Mouse (Mus musculus): Measurements from ENCODE around the gene T2. TPM values are rescaled to one million over a fixed set of nuclear protein-coding genes. Genes with fewer than 3 reads are reported as not detected.

T2 gene
- polyA plus RNA-seq, 1 experiment: 0.81 TPM

GRCm38 (mm10) chr17:8447676-8448192 lies 91.9 kb downstream of the T2 start:
- H3K4me1 ChIP-seq (ENCODE audit: control insufficient read depth, insufficient read depth, low read length): no peaks in the 10 kb centered on the region
- no peaks in the 10 kb centered on the region for H3K36me3 ChIP-seq (ENCODE audit: control insufficient read depth, insufficient read depth, low read length, poor library complexity, severe bottlenecking)
- H3K27ac ChIP-seq (ENCODE audit: insufficient read depth, low read length): no peak overlapping the region
- TF ChIP-seq POLR2A (IDR thresholded peaks at IDR 0.05; ENCODE audit: insufficient read depth, low read length): no peak
- TF ChIP-seq EP300 (IDR thresholded peaks at IDR 0.05; ENCODE audit: insufficient read depth, low read depth, low read length): no peak
- no peak for TF ChIP-seq CTCF (IDR thresholded peaks at IDR 0.05; ENCODE audit: low read depth, low read length)
- no peak overlapping the region for H3K4me3 ChIP-seq (ENCODE audit: low read depth, low read length)
- no peak overlapping the region for H3K9ac ChIP-seq (ENCODE audit: low read depth, poor library complexity, severe bottlenecking)
- no peaks in the 10 kb centered on the region for H3K9me3 ChIP-seq (replicated peaks; ENCODE audit: control insufficient read depth, insufficient read depth, low read length, poor library complexity, severe bottlenecking)
- no peaks in the 10 kb centered on the region; the same call in 1 of the 2 replicates for H3K27me3 ChIP-seq (ENCODE audit: control insufficient read depth, insufficient read depth, low read length, poor library complexity, severe bottlenecking)

GRCm38 (mm10) chr17:8448324-8448723 lies 92.5 kb downstream of the T2 start:
- H3K9ac ChIP-seq (ENCODE audit: low read depth, poor library complexity, severe bottlenecking): no peak overlapping the region
- H3K4me3 ChIP-seq (ENCODE audit: low read depth, low read length): no peak overlapping the region
- TF ChIP-seq POLR2A (IDR thresholded peaks at IDR 0.05; ENCODE audit: insufficient read depth, low read length): no peak
- no peak for TF ChIP-seq CTCF (IDR thresholded peaks at IDR 0.05; ENCODE audit: low read depth, low read length)
- no peak for TF ChIP-seq EP300 (IDR thresholded peaks at IDR 0.05; ENCODE audit: insufficient read depth, low read depth, low read length)
- H3K9me3 ChIP-seq (replicated peaks; ENCODE audit: control insufficient read depth, insufficient read depth, low read length, poor library complexity, severe bottlenecking): no peaks in the 10 kb centered on the region
- no peaks in the 10 kb centered on the region; the same call in 1 of the 2 replicates for H3K27me3 ChIP-seq (ENCODE audit: control insufficient read depth, insufficient read depth, low read length, poor library complexity, severe bottlenecking)
- no peak overlapping the region for H3K27ac ChIP-seq (ENCODE audit: insufficient read depth, low read length)
- no peaks in the 10 kb centered on the region for H3K4me1 ChIP-seq (ENCODE audit: control insufficient read depth, insufficient read depth, low read length)
- H3K36me3 ChIP-seq (ENCODE audit: control insufficient read depth, insufficient read depth, low read length, poor library complexity, severe bottlenecking): no peaks in the 10 kb centered on the region

DNA sequence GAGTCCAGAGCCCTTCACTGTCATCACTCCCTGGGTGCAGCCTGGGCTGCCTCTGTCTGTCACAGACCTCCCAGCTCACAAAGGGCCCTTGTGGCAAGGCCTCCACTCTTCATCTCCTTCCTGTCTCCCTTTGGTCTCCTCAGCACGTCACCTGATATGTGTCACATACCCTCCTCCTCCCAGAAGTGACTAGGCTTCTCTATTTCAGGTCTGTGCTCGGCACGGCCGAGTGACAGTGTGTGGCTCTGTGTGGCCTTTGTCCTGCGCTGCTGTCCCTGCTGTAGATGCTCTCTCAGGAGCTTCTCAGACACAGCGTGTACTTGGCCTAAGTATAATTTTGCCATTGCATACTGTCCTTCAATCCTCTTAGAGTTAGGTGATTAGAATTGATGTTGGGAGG lies 99.4 kb downstream of the T2 start:
- H3K4me1 ChIP-seq (ENCODE audit: control insufficient read depth, insufficient read depth, low read length): no peaks in the 10 kb centered on the region
- no peak overlapping the region for H3K4me3 ChIP-seq (ENCODE audit: low read depth, low read length)
- H3K27ac ChIP-seq (ENCODE audit: insufficient read depth, low read length): no peak overlapping the region
- H3K9ac ChIP-seq (ENCODE audit: low read depth, poor library complexity, severe bottlenecking): no peak overlapping the region
- no peak for TF ChIP-seq POLR2A (IDR thresholded peaks at IDR 0.05; ENCODE audit: insufficient read depth, low read length)
- TF ChIP-seq CTCF (IDR thresholded peaks at IDR 0.05; ENCODE audit: low read depth, low read length): no peak
- TF ChIP-seq EP300 (IDR thresholded peaks at IDR 0.05; ENCODE audit: insufficient read depth, low read depth, low read length): no peak
- no peaks in the 10 kb centered on the region; the same call in 1 of the 2 replicates for H3K27me3 ChIP-seq (ENCODE audit: control insufficient read depth, insufficient read depth, low read length, poor library complexity, severe bottlenecking)
- no peaks in the 10 kb centered on the region for H3K9me3 ChIP-seq (replicated peaks; ENCODE audit: control insufficient read depth, insufficient read depth, low read length, poor library complexity, severe bottlenecking)
- H3K36me3 ChIP-seq (ENCODE audit: control insufficient read depth, insufficient read depth, low read length, poor library complexity, severe bottlenecking): no peaks in the 10 kb centered on the region

GRCm38 (mm10) chr17:8455601-8456000 lies 99.8 kb downstream of the T2 start:
- H3K4me1 ChIP-seq (ENCODE audit: control insufficient read depth, insufficient read depth, low read length): no peaks in the 10 kb centered on the region
- H3K9ac ChIP-seq (ENCODE audit: low read depth, poor library complexity, severe bottlenecking): no peak overlapping the region
- H3K27ac ChIP-seq (ENCODE audit: insufficient read depth, low read length): no peak overlapping the region
- H3K27me3 ChIP-seq (ENCODE audit: control insufficient read depth, insufficient read depth, low read length, poor library complexity, severe bottlenecking): no peaks in the 10 kb centered on the region
- H3K9me3 ChIP-seq (replicated peaks; ENCODE audit: control insufficient read depth, insufficient read depth, low read length, poor library complexity, severe bottlenecking): no peaks in the 10 kb centered on the region
- no peak overlapping the region for H3K4me3 ChIP-seq (ENCODE audit: low read depth, low read length)
- TF ChIP-seq EP300 (IDR thresholded peaks at IDR 0.05; ENCODE audit: insufficient read depth, low read depth, low read length): no peak
- no peak for TF ChIP-seq CTCF (IDR thresholded peaks at IDR 0.05; ENCODE audit: low read depth, low read length)
- no peak for TF ChIP-seq POLR2A (IDR thresholded peaks at IDR 0.05; ENCODE audit: insufficient read depth, low read length)
- no peaks in the 10 kb centered on the region for H3K36me3 ChIP-seq (ENCODE audit: control insufficient read depth, insufficient read depth, low read length, poor library complexity, severe bottlenecking)

GRCm38 (mm10) chr17:8456856-8457460 lies 101.2 kb downstream of the T2 start:
- no peaks in the 10 kb centered on the region for H3K4me1 ChIP-seq (ENCODE audit: control insufficient read depth, insufficient read depth, low read length)
- no peaks in the 10 kb centered on the region for H3K27me3 ChIP-seq (ENCODE audit: control insufficient read depth, insufficient read depth, low read length, poor library complexity, severe bottlenecking)
- H3K9ac ChIP-seq (ENCODE audit: low read depth, poor library complexity, severe bottlenecking): no peak overlapping the region
- no peak overlapping the region for H3K27ac ChIP-seq (ENCODE audit: insufficient read depth, low read length)
- no peak for TF ChIP-seq EP300 (IDR thresholded peaks at IDR 0.05; ENCODE audit: insufficient read depth, low read depth, low read length)
- TF ChIP-seq CTCF (IDR thresholded peaks at IDR 0.05; ENCODE audit: low read depth, low read length): no peak
- no peak for TF ChIP-seq POLR2A (IDR thresholded peaks at IDR 0.05; ENCODE audit: insufficient read depth, low read length)
- no peaks in the 10 kb centered on the region for H3K36me3 ChIP-seq (ENCODE audit: control insufficient read depth, insufficient read depth, low read length, poor library complexity, severe bottlenecking)
- no peaks in the 10 kb centered on the region for H3K9me3 ChIP-seq (replicated peaks; ENCODE audit: control insufficient read depth, insufficient read depth, low read length, poor library complexity, severe bottlenecking)
- no peak overlapping the region for H3K4me3 ChIP-seq (ENCODE audit: low read depth, low read length)

- no peak overlapping the region for H3K4me3 ChIP-seq (ENCODE audit: low read depth, low read length)
- no peaks in the 10 kb centered on the region for H3K36me3 ChIP-seq (ENCODE audit: control insufficient read depth, insufficient read depth, low read length, poor library complexity, severe bottlenecking)
- H3K9me3 ChIP-seq (replicated peaks; ENCODE audit: control insufficient read depth, insufficient read depth, low read length, poor library complexity, severe bottlenecking): no peaks in the 10 kb centered on the region
- no peaks in the 10 kb centered on the region for H3K4me1 ChIP-seq (ENCODE audit: control insufficient read depth, insufficient read depth, low read length)
- H3K9ac ChIP-seq (ENCODE audit: low read depth, poor library complexity, severe bottlenecking): no peak overlapping the region
- no peak for TF ChIP-seq EP300 (IDR thresholded peaks at IDR 0.05; ENCODE audit: insufficient read depth, low read depth, low read length)
- peak; percentile 78 for TF ChIP-seq CTCF (IDR thresholded peaks at IDR 0.05; ENCODE audit: low read depth, low read length)
- TF ChIP-seq POLR2A (IDR thresholded peaks at IDR 0.05; ENCODE audit: insufficient read depth, low read length): no peak
- H3K27me3 ChIP-seq (ENCODE audit: control insufficient read depth, insufficient read depth, low read length, poor library complexity, severe bottlenecking): no peaks in the 10 kb centered on the region
- H3K27ac ChIP-seq (ENCODE audit: insufficient read depth, low read length): no peak overlapping the region
These were observed 105.8 kb downstream of the T2 start for GRCm38 (mm10) chr17:8461568-8461967.

Data from ES-Bruce4 (cell line).